Mouse (Mus musculus) forebrain, postnatal 0 days (tissue): ENCODE data around the gene Cecr2. TPM values are rescaled to one million over a fixed set of nuclear protein-coding genes. Genes with fewer than 3 reads are reported as not detected.

Experiments used
- ATAC-seq: fragments of 200-750 bp; cut with Nextera tagmentation; 2 replicates; pipeline ENCODE4 v1.8.0; 2017; ENCODE audit warnings: mild to moderate bottlenecking, moderate library complexity
- DNase-seq: peaks from one replicate; pipeline ENCODE4 v3.0.0-alpha.2; 2015
- H3K27ac ChIP-seq: fragments of 300-500 bp; sonication (generic); 2 replicates; pipeline ENCODE4 v1.5.1; 2014; ENCODE audit warnings: low read depth, mild to moderate bottlenecking, antibody characterized with exemption, low read length, moderate library complexity, mixed read lengths
- H3K27me3 ChIP-seq: fragments of 300-500 bp; sonication (generic); 2 replicates; pipeline ENCODE4 v1.6.1; 2014; ENCODE audit warnings: mild to moderate bottlenecking, low read length, mixed read lengths; ENCODE audit not compliant: insufficient read depth
- H3K36me3 ChIP-seq: fragments of 300-500 bp; sonication (generic); 2 replicates; pipeline ENCODE4 v1.6.1; 2014; ENCODE audit warnings: mild to moderate bottlenecking, moderate library complexity; ENCODE audit not compliant: insufficient read depth
- H3K4me1 ChIP-seq: fragments of 300-500 bp; sonication (generic); 2 replicates; pipeline ENCODE4 v1.6.1; 2014; ENCODE audit warnings: antibody characterized with exemption; ENCODE audit not compliant: insufficient read depth
- H3K4me2 ChIP-seq: fragments of 300-500 bp; sonication (generic); 2 replicates; pipeline ENCODE4 v1.6.1; 2014; ENCODE audit warnings: low read depth, mild to moderate bottlenecking, moderate library complexity
- H3K4me3 ChIP-seq: fragments of 300-500 bp; sonication (generic); 2 replicates; pipeline ENCODE4 v1.5.1; 2014; ENCODE audit warnings: low read depth, low read length, mixed read lengths
- H3K9ac ChIP-seq: fragments of 300-500 bp; sonication (generic); 2 replicates; pipeline ENCODE4 v1.6.1; 2014; ENCODE audit warnings: mild to moderate bottlenecking
- H3K9me3 ChIP-seq: fragments of 300-500 bp; sonication (generic); 2 replicates; pipeline ENCODE4 v1.6.1; 2016; ENCODE audit warnings: low read length
- CTCF ChIP-seq: sonication (generic); IDR thresholded peaks from 2 replicates; pipeline ENCODE4 v1.5.1; 2016; ENCODE audit warnings: antibody characterized with exemption, control low read depth, low read depth
- WGBS: fragments of 180-500 bp; shearing (Covaris S2); extraction: QIAGEN DNeasy Blood & Tissue Kit; methylation state at CpG from one replicate; pipeline ENCODE4 v1.1.7; 2014; 5-methylcytosine and 5-hydroxymethylcytosine counted together
- polyA plus RNA-seq: library from polyadenylated mRNA; unstranded; fragments of >200 nt; fragmentation: Nextera tagmentation; extraction: Ambion mirVana; gene quantifications from 2 replicates; pipeline ENCODE4 v1.2.1, GENCODE M21; 2015
- total RNA-seq: library from RNA; depleted of rRNA; stranded (reverse); fragments of >200 nt; gene quantifications from 2 replicates; pipeline ENCODE4 v1.2.3, GENCODE M21; 2014; rRNA removed

Cecr2 gene
- total RNA-seq = 3.2 and 4.1 TPM in 2 replicates
- 0.96 and 1.1 TPM in 2 replicates for polyA plus RNA-seq

DNA sequence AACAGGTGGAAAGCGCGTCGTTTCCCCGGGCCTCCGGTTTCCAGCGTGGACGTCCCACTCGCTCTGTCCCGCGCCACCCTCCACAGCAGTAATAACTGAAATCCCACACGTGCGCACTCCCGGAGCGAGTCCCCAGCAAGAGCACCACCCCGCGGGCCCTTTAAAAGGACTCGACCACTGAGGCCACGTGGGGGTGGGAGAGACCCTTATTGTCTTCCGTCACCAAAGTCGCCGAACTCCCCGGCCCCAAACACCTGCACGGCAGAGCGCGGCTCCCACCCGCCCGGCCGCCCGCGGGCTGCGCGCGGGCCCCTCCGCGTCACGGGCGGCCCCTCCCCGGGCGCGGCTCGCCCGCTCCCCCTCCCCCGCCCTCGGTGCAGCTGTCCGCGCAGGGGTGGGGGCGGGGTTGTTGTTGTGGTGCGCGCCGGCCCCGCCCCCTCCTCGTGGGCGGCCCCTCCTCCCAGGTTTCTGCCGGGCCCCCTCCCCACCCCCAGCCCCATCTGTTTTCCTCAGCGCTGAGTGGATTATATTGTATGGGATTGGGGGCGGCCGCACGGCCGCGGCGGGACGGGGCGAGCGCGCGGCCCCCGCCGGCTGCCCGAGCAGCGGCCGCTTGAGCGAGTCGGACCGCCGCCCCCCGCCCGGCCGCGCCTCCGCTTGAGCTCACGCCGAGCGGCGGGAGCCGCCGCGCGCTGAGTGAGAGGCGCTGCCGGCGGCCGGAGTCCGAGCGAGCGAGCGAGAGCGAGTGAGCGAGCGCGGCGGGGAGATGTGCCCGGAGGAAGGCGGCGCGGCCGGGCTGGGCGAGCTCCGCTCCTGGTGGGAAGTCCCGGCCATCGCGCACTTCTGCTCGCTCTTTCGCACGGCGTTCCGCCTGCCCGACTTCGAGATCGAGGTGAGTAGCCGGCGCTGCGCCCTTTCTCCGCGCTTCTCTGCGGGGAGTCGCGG lies at the start of gene Cecr2:
TSS of gene Cecr2 (plus strand) at position 554 of the 945 bp plus-strand sequence.
- DNase-seq (peak; percentile 83), ATAC-seq (peak; percentile 85)
- peak within 1 kb of the TSS; percentile 88 for H3K27ac ChIP-seq
- no peaks in the 10 kb centered on the region for H3K27me3 ChIP-seq
- 3% methylated on average over 100 of the region's 127 CpGs for WGBS
- peak within 1 kb of the TSS; percentile 68 for H3K9ac ChIP-seq
- peak within 1 kb of the TSS; percentile 92 for H3K4me3 ChIP-seq
- no peaks in the 10 kb centered on the region for H3K36me3 ChIP-seq
- TF ChIP-seq CTCF = no peak; the same call in 1 of the 2 replicates
- 0 out of 2 replicates have a peak, but pooled peaks cover 5% of the 10 kb centered on the region for H3K4me1 ChIP-seq
- H3K4me2 ChIP-seq = peak within 1 kb of the TSS; percentile 95
- no peaks in the 10 kb centered on the region for H3K9me3 ChIP-seq

DNA sequence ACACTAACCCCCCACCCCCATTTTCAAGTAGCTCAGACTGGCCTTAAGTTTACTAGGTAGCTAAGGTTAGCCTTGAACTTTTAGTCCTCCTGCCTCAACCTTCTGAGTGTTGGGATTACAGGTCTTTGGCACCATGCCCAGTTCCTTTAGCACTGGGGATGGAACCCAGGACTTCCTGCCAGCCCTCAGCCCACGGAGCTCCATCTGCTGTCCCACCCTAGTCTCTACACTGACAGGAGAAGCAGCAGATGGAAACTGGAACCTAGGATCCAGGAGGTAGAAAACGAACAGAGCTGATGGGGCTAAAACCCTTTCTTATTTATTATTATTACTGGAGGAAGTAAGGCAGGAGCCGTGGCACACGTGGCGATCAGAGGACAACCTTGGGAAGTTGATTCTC lies 48.6 kb upstream of the Cecr2 start:
- Histone ChIP-seq H3K9ac (no peak overlapping the region), H3K4me2 (no peak overlapping the region), H3K9me3 (no peaks in the 10 kb centered on the region), H3K27me3 (no peaks in the 10 kb centered on the region), H3K4me3 (no peak overlapping the region), H3K27ac (no peak overlapping the region), H3K36me3 (no peaks in the 10 kb centered on the region), H3K4me1 (no peaks in the 10 kb centered on the region)
- no peak for TF ChIP-seq CTCF
- DNase-seq (no peak), ATAC-seq (no peak)
- WGBS = 77% methylated on average over 5 of the region's 5 CpGs

DNA sequence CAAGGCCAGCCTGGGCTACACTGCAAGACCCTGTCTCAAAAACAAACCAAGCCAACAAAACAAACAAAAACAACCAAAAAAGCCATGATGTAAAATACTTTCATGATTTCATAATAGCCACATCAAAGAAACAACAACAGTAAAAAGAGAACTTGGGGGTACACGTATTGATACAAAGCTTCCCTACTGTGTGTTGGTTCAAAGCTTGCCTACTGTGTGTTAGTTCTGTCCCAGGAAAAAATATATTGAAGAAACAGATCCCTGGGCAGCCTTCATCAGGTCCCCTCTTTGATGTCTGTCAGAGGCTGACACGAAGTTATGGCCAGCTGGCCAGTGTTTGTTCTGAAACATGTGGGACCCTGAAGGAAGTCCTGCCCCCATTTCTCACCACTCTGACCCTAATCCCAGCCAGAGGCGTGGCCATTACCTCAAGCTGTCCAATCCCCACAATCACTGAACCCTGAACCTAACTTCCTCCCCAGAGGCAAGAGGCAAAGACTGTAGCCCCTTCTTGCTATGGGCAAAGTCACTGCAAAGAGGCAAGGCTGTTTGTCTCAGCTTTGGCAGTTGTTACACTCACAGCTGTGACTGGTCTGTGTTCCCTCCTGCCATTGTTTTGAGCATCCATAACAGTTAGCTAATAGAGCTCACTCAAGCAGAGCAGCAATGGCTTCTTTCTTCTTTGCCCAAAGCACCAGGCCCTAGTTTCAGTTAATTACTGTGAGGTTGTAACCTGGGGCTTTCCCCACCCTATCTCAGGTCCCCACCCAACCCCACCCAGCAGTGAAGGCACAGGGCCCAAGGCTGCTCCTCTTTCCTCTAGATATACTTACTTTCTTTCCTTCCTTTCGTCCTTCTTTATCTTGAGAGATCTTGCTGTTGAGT lies 47.4 kb upstream of the Cecr2 start:
- Histone ChIP-seq H3K4me1 (no peaks in the 10 kb centered on the region), H3K4me2 (no peak overlapping the region), H3K27ac (no peak overlapping the region), H3K9ac (no peak overlapping the region), H3K4me3 (no peak overlapping the region), H3K36me3 (no peaks in the 10 kb centered on the region), H3K9me3 (no peaks in the 10 kb centered on the region), H3K27me3 (no peaks in the 10 kb centered on the region)
- DNase-seq (no peak), ATAC-seq (no peak)
- TF ChIP-seq CTCF = no peak
- WGBS = 69% methylated on average over 4 of the region's 4 CpGs

DNA sequence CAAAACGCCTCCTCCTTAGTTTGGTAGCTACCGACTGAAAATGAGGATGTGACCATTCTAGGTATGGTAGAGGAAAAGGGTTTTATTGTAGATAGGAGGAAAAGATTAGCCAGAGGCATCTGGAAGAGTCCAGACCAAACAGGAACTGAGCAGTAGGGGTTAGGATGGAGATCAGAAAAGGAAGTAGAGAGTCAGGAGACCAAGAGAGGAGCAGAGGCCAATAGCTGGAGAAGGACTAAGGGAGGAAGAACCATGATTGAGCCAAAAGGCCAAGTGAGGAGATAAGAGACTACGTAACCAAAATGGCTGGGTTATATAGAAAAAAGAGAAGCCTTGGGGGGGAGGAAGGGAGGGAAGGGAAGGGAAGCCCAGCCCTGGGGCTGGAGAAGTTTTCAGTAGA lies 46.0 kb upstream of the Cecr2 start:
- Histone ChIP-seq H3K4me2 (no peak overlapping the region), H3K9me3 (no peaks in the 10 kb centered on the region), H3K4me1 (no peaks in the 10 kb centered on the region), H3K9ac (no peak overlapping the region), H3K27ac (no peak overlapping the region), H3K36me3 (no peaks in the 10 kb centered on the region), H3K4me3 (no peak overlapping the region), H3K27me3 (no peaks in the 10 kb centered on the region)
- WGBS = 85% methylated on average over 3 of the region's 3 CpGs
- DNase-seq = no peak
- TF ChIP-seq CTCF = no peak
- ATAC-seq = no peak

DNA sequence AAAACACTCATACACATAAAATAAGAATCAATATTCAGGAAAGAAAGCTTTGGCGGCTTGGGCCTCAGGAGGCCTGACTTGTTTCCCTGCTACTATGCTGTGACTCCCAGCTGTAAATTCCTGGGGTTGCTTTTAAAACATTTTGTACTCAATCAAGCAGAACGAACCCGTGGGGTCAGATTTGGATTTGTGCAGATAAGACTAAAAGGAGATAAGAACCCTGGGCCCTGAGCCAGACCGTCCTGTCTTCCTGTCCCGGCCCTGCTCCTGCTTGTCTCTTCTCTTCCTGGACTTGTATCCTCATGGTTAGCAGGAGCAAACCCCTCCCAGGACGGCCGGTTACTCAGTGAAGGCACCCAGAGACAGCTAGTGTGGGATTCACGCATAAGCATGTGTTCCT lies 41.1 kb upstream of the Cecr2 start:
- H3K27me3 ChIP-seq = no peaks in the 10 kb centered on the region
- ATAC-seq = no peak
- H3K9ac ChIP-seq = no peak overlapping the region
- no peaks in the 10 kb centered on the region for H3K4me1 ChIP-seq
- no peak overlapping the region for H3K27ac ChIP-seq
- TF ChIP-seq CTCF = no peak
- DNase-seq = no peak
- 61% methylated on average over 8 of the region's 8 CpGs for WGBS
- no peak overlapping the region for H3K4me3 ChIP-seq
- H3K9me3 ChIP-seq = no peaks in the 10 kb centered on the region
- no peaks in the 10 kb centered on the region for H3K36me3 ChIP-seq
- H3K4me2 ChIP-seq = no peak overlapping the region

DNA sequence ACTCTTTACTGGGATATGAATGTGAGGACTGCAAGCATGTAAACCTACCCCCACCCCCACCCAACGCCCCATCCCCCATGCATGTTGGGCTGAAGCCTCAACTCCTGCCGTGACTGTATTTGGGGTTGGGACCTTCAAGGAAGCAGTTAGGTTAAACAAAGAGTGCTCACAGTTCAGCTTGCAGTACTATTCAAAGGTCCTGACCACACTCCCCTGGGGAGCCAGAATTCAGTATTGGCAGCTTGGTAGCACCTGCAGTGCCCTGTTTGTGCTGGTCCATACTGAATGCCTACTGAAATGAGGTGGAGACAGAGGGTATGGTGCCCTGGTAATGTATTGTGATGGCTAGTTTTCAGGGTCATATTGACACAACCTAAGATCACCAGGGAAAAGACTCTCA lies 39.1 kb upstream of the Cecr2 start:
- Histone ChIP-seq H3K36me3 (no peaks in the 10 kb centered on the region), H3K27me3 (no peaks in the 10 kb centered on the region), H3K4me1 (no peaks in the 10 kb centered on the region), H3K9me3 (no peaks in the 10 kb centered on the region), H3K9ac (no peak overlapping the region), H3K4me3 (no peak overlapping the region), H3K4me2 (no peak overlapping the region), H3K27ac (no peak overlapping the region)
- DNase-seq = no peak
- 52% methylated on average over 2 of the region's 2 CpGs for WGBS
- TF ChIP-seq CTCF = no peak
- no peak for ATAC-seq

DNA sequence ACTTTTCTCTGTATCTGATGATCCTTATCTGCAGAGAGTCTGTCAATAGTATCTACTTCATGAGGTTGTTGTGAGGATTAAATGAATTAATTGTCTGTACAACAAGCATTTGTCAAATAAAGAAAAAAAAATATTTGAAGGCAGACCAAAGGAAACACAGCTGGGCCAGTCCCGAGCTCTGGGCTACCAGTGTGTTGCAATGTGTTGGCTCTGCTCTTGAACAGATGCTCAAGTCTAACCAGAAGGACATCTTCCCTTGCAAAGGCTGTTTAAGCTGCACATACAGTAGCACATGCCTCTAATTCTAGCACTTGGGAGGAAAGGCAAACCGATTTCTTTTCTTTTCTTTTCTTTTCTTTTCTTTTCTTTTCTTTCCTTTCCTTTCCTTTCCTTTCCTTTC lies 37.2 kb upstream of the Cecr2 start:
- DNase-seq = peak; percentile 16
- no peak for ATAC-seq
- Histone ChIP-seq H3K36me3 (no peaks in the 10 kb centered on the region), H3K4me3 (no peak overlapping the region), H3K4me2 (no peak overlapping the region), H3K27ac (no peak overlapping the region), H3K9ac (no peak overlapping the region), H3K4me1 (no peaks in the 10 kb centered on the region), H3K27me3 (no peaks in the 10 kb centered on the region), H3K9me3 (no peaks in the 10 kb centered on the region)
- no peak for TF ChIP-seq CTCF
- 69% methylated on average over 2 of the region's 2 CpGs for WGBS
